Mouse (Mus musculus) neural tube, embryonic 15.5 days (tissue): ENCODE measurements around the gene Sass6. TPM values are rescaled to one million over a fixed set of nuclear protein-coding genes. Genes with fewer than 3 reads are reported as not detected.

Experiments
- ATAC-seq: fragments of 200-750 bp; cut with Nextera tagmentation; 2 replicates; pipeline ENCODE4 v1.8.0; 2017; ENCODE audit warnings: mild to moderate bottlenecking, moderate TSS enrichment, moderate library complexity; ENCODE audit not compliant: low FRiP score
- H3K27ac ChIP-seq: fragments of 300-500 bp; sonication (generic); replicated peaks from 2 replicates; pipeline ENCODE4 v1.5.1; 2015; ENCODE audit warnings: mild to moderate bottlenecking, inconsistent platforms
- H3K27me3 ChIP-seq: fragments of 300-500 bp; sonication (generic); replicated peaks from 2 replicates; pipeline ENCODE4 v1.6.1; 2015; ENCODE audit warnings: inconsistent platforms
- H3K36me3 ChIP-seq: fragments of 300-500 bp; sonication (generic); 2 replicates; pipeline ENCODE4 v1.6.1; 2015; ENCODE audit warnings: inconsistent platforms
- H3K4me1 ChIP-seq: fragments of 300-500 bp; sonication (generic); 2 replicates; pipeline ENCODE4 v1.6.1; 2015; ENCODE audit warnings: inconsistent platforms
- H3K4me2 ChIP-seq: fragments of 300-500 bp; sonication (generic); 2 replicates; pipeline ENCODE4 v1.6.1; 2015; ENCODE audit warnings: inconsistent platforms, mild to moderate bottlenecking, moderate library complexity
- H3K4me3 ChIP-seq: fragments of 300-500 bp; sonication (generic); replicated peaks from 2 replicates; pipeline ENCODE4 v1.5.1; 2015; ENCODE audit warnings: mild to moderate bottlenecking, inconsistent platforms
- H3K9ac ChIP-seq: fragments of 300-500 bp; sonication (generic); replicated peaks from 2 replicates; pipeline ENCODE4 v1.6.1; 2015; ENCODE audit warnings: mild to moderate bottlenecking, inconsistent platforms
- H3K9me3 ChIP-seq: fragments of 300-500 bp; sonication (generic); replicated peaks from 2 replicates; pipeline ENCODE4 v1.6.1; 2016; ENCODE audit warnings: inconsistent platforms
- WGBS: fragments of 180-500 bp; shearing (Covaris S2); methylation state at CpG from one replicate; pipeline ENCODE4 v1.1.7; 2015; ENCODE audit warnings: mixed read lengths; 5-methylcytosine and 5-hydroxymethylcytosine counted together
- polyA plus RNA-seq: library from polyadenylated mRNA; unstranded; fragments of >200 nt; fragmentation: Nextera tagmentation; extraction: Ambion mirVana; gene quantifications from 2 replicates; pipeline ENCODE4 v1.2.1, GENCODE M21; 2015

The Sass6 gene
- polyA plus RNA-seq, 1 experiment from 2014 or later, result 12.9 TPM

- Histone ChIP-seq H3K4me3 (no peak overlapping the region), H3K9ac (no peak overlapping the region), H3K27ac (no peak overlapping the region), H3K27me3 (no peaks in the 10 kb centered on the region), H3K36me3 (0 out of 2 replicates have a peak, but pooled peaks cover 2% of the 10 kb centered on the region), H3K4me2 (no peak overlapping the region), H3K4me1 (peaks cover 9% of the 10 kb centered on the region), H3K9me3 (no peaks in the 10 kb centered on the region)
- no peak for ATAC-seq
- WGBS, result 95% methylated on average over 2 of the region's 2 CpGs
Observed at GRCm38 (mm10) chr3:116599705-116600104, 4.9 kb downstream of the Sass6 start.

- Histone ChIP-seq H3K4me3 (no peak overlapping the region), H3K9me3 (no peaks in the 10 kb centered on the region), H3K4me1 (peaks cover 1% of the 10 kb centered on the region), H3K27ac (no peak overlapping the region), H3K36me3 (0 out of 2 replicates have a peak, but pooled peaks cover 2% of the 10 kb centered on the region), H3K27me3 (no peaks in the 10 kb centered on the region), H3K4me2 (no peak overlapping the region), H3K9ac (no peak overlapping the region)
- 87% methylated on average over 5 of the region's 5 CpGs for WGBS
- ATAC-seq, result no peak
Observed at GRCm38 (mm10) chr3:116601005-116601404, 6.2 kb downstream of the Sass6 start.

- H3K9ac ChIP-seq, result no peak overlapping the region
- no peaks in the 10 kb centered on the region for H3K4me1 ChIP-seq
- H3K4me2 ChIP-seq, result no peak overlapping the region
- 0 out of 2 replicates have a peak, but pooled peaks cover 2% of the 10 kb centered on the region for H3K36me3 ChIP-seq
- H3K9me3 ChIP-seq, result no peaks in the 10 kb centered on the region
- no peak overlapping the region for H3K27ac ChIP-seq
- 89% methylated on average over 5 of the region's 5 CpGs for WGBS
- no peak for ATAC-seq
- no peaks in the 10 kb centered on the region for H3K27me3 ChIP-seq
- H3K4me3 ChIP-seq, result no peak overlapping the region
Observed at GRCm38 (mm10) chr3:116601781-116602180, 7.0 kb downstream of the Sass6 start.

GRCm38 (mm10) chr3:116604570-116604969 is 9.8 kb downstream of the Sass6 start:
- Histone ChIP-seq H3K4me1 (no peaks in the 10 kb centered on the region), H3K36me3 (peaks cover 11% of the 10 kb centered on the region; the same call in 1 of the 2 replicates), H3K27me3 (no peaks in the 10 kb centered on the region), H3K9me3 (no peaks in the 10 kb centered on the region), H3K4me3 (no peak overlapping the region), H3K27ac (no peak overlapping the region), H3K9ac (no peak overlapping the region), H3K4me2 (no peak overlapping the region)
- WGBS, result 83% methylated on average over 9 of the region's 9 CpGs
- no peak for ATAC-seq

GRCm38 (mm10) chr3:116614295-116614892 is 19.6 kb downstream of the Sass6 start, which contains the start of gene Trmt13:
Gene Trmt13, minus strand, starts transcription at chr3:116614587.
- Histone ChIP-seq H3K27ac (no peak within 1 kb of the TSS), H3K27me3 (no peaks in the 10 kb centered on the region), H3K4me2 (no peak within 1 kb of the TSS), H3K4me1 (no peaks in the 10 kb centered on the region), H3K9ac (no peak within 1 kb of the TSS), H3K9me3 (no peaks in the 10 kb centered on the region), H3K36me3 (peaks cover 25% of the 10 kb centered on the region), H3K4me3 (no peak within 1 kb of the TSS)
- 83% methylated on average over 10 of the region's 10 CpGs for WGBS
- no peak for ATAC-seq

GRCm38 (mm10) chr3:116615318-116616068 is 20.7 kb downstream of the Sass6 start:
- 89% methylated on average over 8 of the region's 8 CpGs for WGBS

GRCm38 (mm10) chr3:116618855-116619254 is 24.1 kb downstream of the Sass6 start:
- 85% methylated on average over 6 of the region's 6 CpGs for WGBS
- Histone ChIP-seq H3K9me3 (no peaks in the 10 kb centered on the region), H3K4me1 (no peaks in the 10 kb centered on the region), H3K27me3 (no peaks in the 10 kb centered on the region), H3K4me3 (no peak overlapping the region), H3K36me3 (peaks cover 37% of the 10 kb centered on the region), H3K4me2 (no peak overlapping the region), H3K9ac (no peak overlapping the region), H3K27ac (no peak overlapping the region)
- no peak for ATAC-seq

More at GRCm38 (mm10) chr3:116615318-116616068, 20.7 kb downstream of the Sass6 start:
- Histone ChIP-seq H3K27ac (no peak overlapping the region), H3K4me2 (no peak overlapping the region), H3K4me1 (no peaks in the 10 kb centered on the region), H3K9ac (no peak overlapping the region), H3K9me3 (no peaks in the 10 kb centered on the region), H3K4me3 (no peak overlapping the region), H3K36me3 (peaks cover 28% of the 10 kb centered on the region), H3K27me3 (no peaks in the 10 kb centered on the region)
- no peak for ATAC-seq

- Histone ChIP-seq H3K4me2 (no peak overlapping the region), H3K36me3 (peaks cover 22% of the 10 kb centered on the region), H3K9ac (no peak overlapping the region), H3K9me3 (no peaks in the 10 kb centered on the region), H3K4me3 (no peak overlapping the region), H3K27ac (no peak overlapping the region), H3K27me3 (no peaks in the 10 kb centered on the region), H3K4me1 (no peaks in the 10 kb centered on the region)
- WGBS, result 91% methylated on average over 7 of the region's 7 CpGs
- no peak for ATAC-seq
Observed at GRCm38 (mm10) chr3:116620636-116621370, 26.0 kb downstream of the Sass6 start.

GRCm38 (mm10) chr3:116622641-116623040 is 27.9 kb downstream of the Sass6 start:
- H3K27me3 ChIP-seq, result no peaks in the 10 kb centered on the region
- no peaks in the 10 kb centered on the region for H3K9me3 ChIP-seq
- H3K4me2 ChIP-seq, result no peak overlapping the region
- no peak overlapping the region for H3K4me3 ChIP-seq
- H3K27ac ChIP-seq, result no peak overlapping the region
- no peaks in the 10 kb centered on the region for H3K4me1 ChIP-seq
- H3K9ac ChIP-seq, result no peak overlapping the region
- WGBS, result 93% methylated on average over 7 of the region's 7 CpGs
- no peak for ATAC-seq
- H3K36me3 ChIP-seq, result peaks cover 21% of the 10 kb centered on the region

GRCm38 (mm10) chr3:116631459-116631858 is 36.7 kb downstream of the Sass6 start:
- ATAC-seq, result no peak
- Histone ChIP-seq H3K9me3 (no peaks in the 10 kb centered on the region), H3K4me1 (no peaks in the 10 kb centered on the region), H3K27me3 (no peaks in the 10 kb centered on the region), H3K4me3 (no peak overlapping the region), H3K9ac (no peak overlapping the region), H3K4me2 (no peak overlapping the region), H3K36me3 (peaks cover 50% of the 10 kb centered on the region), H3K27ac (no peak overlapping the region)
- 72% methylated on average over 1 of the region's 1 CpGs for WGBS

GRCm38 (mm10) chr3:116632971-116633370 is 38.2 kb downstream of the Sass6 start:
- Histone ChIP-seq H3K9ac (no peak overlapping the region), H3K4me1 (no peaks in the 10 kb centered on the region), H3K27ac (no peak overlapping the region), H3K4me3 (no peak overlapping the region), H3K4me2 (no peak overlapping the region), H3K9me3 (no peaks in the 10 kb centered on the region), H3K27me3 (no peaks in the 10 kb centered on the region), H3K36me3 (peaks cover 63% of the 10 kb centered on the region)
- 94% methylated on average over 3 of the region's 3 CpGs for WGBS
- no peak for ATAC-seq
